Mouse (Mus musculus): Measurements from ENCODE around the gene Esrrg. TPM values are rescaled to one million over a fixed set of nuclear protein-coding genes. Genes with fewer than 3 reads are reported as not detected.

Gene Esrrg
- total and polyA plus RNA-seq, 3 experiments = not detected

DNA sequence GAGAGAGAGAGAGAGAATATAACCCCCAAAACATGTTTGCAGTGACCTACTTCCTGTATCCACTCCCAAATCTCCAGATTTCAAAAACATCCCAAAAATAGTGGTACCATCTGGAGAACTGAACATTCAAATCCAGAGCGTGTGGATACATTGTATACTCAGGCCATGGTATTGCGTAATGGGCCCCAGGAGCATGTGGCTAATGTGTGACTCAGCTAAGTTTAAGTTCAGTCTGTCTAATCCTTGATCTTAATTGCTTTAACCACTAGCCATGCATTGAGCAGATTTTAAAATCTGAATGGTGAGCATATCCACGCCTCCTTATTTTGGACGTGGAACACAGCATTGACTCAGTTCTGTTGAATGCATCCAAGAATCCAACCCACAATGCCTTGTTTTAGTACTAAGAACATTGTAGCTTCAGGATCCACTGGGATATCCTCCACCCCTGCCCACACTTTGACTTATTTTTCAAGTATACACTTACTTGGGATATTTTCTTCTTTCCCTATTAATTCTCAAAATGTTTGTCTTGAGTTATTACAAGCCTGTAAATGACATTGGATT lies 612.7 kb downstream of the Esrrg start:
- DNase-seq (ENCODE audit: extremely low read depth) = no peak
- Histone ChIP-seq H3K79me2 (replicated peaks; ENCODE audit: control insufficient read depth, extremely low read depth, insufficient read depth, poor library complexity, severe bottlenecking) (no peaks in the 10 kb centered on the region), H3K27ac (ENCODE audit: insufficient read depth, low read depth) (no peak overlapping the region), H3K27me3 (replicated peaks) (no peaks in the 10 kb centered on the region), H3K4me2 (ENCODE audit: insufficient read depth, low read depth, poor library complexity, severe bottlenecking) (no peak overlapping the region), H3K4me1 (ENCODE audit: control insufficient read depth in 1 of 2, insufficient read depth in 2 of 2) (no peaks in the 10 kb centered on the region), H3K9ac (ENCODE audit: insufficient read depth, low read depth) (no peak overlapping the region), H3K36me3 (replicated peaks in 1 of 2; ENCODE audit: control insufficient read depth in 1 of 2, insufficient read depth in 1 of 2, low read length in 1 of 2) (no peaks in the 10 kb centered on the region), H3K4me3 (replicated peaks in 1 of 3; ENCODE audit: low read depth in 2 of 3, low read length in 2 of 3, poor library complexity in 1 of 3) (no peak overlapping the region), H3K9me3 (replicated peaks; ENCODE audit: low read length) (peaks cover 45% of the 10 kb centered on the region)
- dilution Hi-C loops (cut with MboI; ENCODE audit: extremely low pct_ligation_motif_present, extremely low pct_unique_long_range_greater_than_20kb, low sequenced_read_pairs) (no loop called here), in situ Hi-C loops (cut with MboI; ENCODE audit: low pct_ligation_motif_present, low pct_unique_long_range_greater_than_20kb, low sequenced_read_pairs) (no loop called here)
- TF ChIP-seq ELF1 (IDR thresholded peaks at IDR 0.05; ENCODE audit: low read depth, low read length) (no peak), MXI1 (IDR thresholded peaks at IDR 0.05; ENCODE audit: low read depth, low read length) (no peak), RCOR1 (conservative IDR thresholded peaks at IDR 0.05; ENCODE audit: low read depth, low read length) (no peak), USF2 (conservative IDR thresholded peaks at IDR 0.05; ENCODE audit: low read depth, low read length) (no peak), PAX5 (IDR thresholded peaks at IDR 0.05; ENCODE audit: low read length) (no peak), CTCF (conservative IDR thresholded peaks at IDR 0.05 in 1 of 2, IDR thresholded peaks at IDR 0.05 in 1 of 2; ENCODE audit: low read depth in 2 of 2, low read length in 2 of 2) (no peak), UBTF (IDR thresholded peaks at IDR 0.05; ENCODE audit: low read depth, low read length) (no peak)

- no peak overlapping the region for H3K9ac ChIP-seq (ENCODE audit: insufficient read depth, low read depth)
- H3K36me3 ChIP-seq (replicated peaks in 1 of 2; ENCODE audit: control insufficient read depth in 1 of 2, insufficient read depth in 1 of 2, low read length in 1 of 2) = no peaks in the 10 kb centered on the region
- dilution Hi-C loops (cut with MboI; ENCODE audit: extremely low pct_ligation_motif_present, extremely low pct_unique_long_range_greater_than_20kb, low sequenced_read_pairs) (no loop called here), in situ Hi-C loops (cut with MboI; ENCODE audit: low pct_ligation_motif_present, low pct_unique_long_range_greater_than_20kb, low sequenced_read_pairs) (no loop called here)
- H3K9me3 ChIP-seq (replicated peaks; ENCODE audit: low read length) = peaks cover 69% of the 10 kb centered on the region
- H3K4me1 ChIP-seq (ENCODE audit: control insufficient read depth in 1 of 2, insufficient read depth in 2 of 2) = no peaks in the 10 kb centered on the region
- H3K4me3 ChIP-seq (replicated peaks in 1 of 3; ENCODE audit: low read depth in 2 of 3, low read length in 2 of 3, poor library complexity in 1 of 3) = no peak overlapping the region
- H3K27ac ChIP-seq (ENCODE audit: insufficient read depth, low read depth) = no peak overlapping the region
- TF ChIP-seq JUND (conservative IDR thresholded peaks at IDR 0.05; ENCODE audit: low read depth, low read length) = no peak
- no peak for TF ChIP-seq MYC (IDR thresholded peaks at IDR 0.05; ENCODE audit: low read depth, low read length)
- TF ChIP-seq MAFK (IDR thresholded peaks at IDR 0.05; ENCODE audit: insufficient replicate concordance, low read length) = no peak
- no peak for TF ChIP-seq CHD2 (IDR thresholded peaks at IDR 0.05; ENCODE audit: low read length)
- no peak for TF ChIP-seq JUN (IDR thresholded peaks at IDR 0.05; ENCODE audit: insufficient read depth, low read depth, low read length)
- TF ChIP-seq IRF4 (IDR thresholded peaks at IDR 0.05; ENCODE audit: low read depth, low read length) = no peak
- TF ChIP-seq BHLHE40 (IDR thresholded peaks at IDR 0.05; ENCODE audit: low read depth, low read length) = no peak
- no peak for TF ChIP-seq ZMIZ1 (IDR thresholded peaks at IDR 0.05; ENCODE audit: low read depth, low read length)
- TF ChIP-seq NRF1 (IDR thresholded peaks at IDR 0.05; ENCODE audit: low read depth, low read length) = no peak
- TF ChIP-seq ZC3H11A (IDR thresholded peaks at IDR 0.05; ENCODE audit: low read depth, low read length) = no peak
- H3K27me3 ChIP-seq (replicated peaks) = no peaks in the 10 kb centered on the region
- DNase-seq (ENCODE audit: extremely low read depth) = no peak
- H3K79me2 ChIP-seq (replicated peaks; ENCODE audit: control insufficient read depth, extremely low read depth, insufficient read depth, poor library complexity, severe bottlenecking) = no peaks in the 10 kb centered on the region
- H3K4me2 ChIP-seq (ENCODE audit: insufficient read depth, low read depth, poor library complexity, severe bottlenecking) = no peak overlapping the region
Observed at GRCm38 (mm10) chr1:188233036-188233724, 624.6 kb downstream of the Esrrg start.
